Mouse (Mus musculus) gastrocnemius, adult 2 months (tissue): ENCODE results near the gene Eomes. TPM values are rescaled to one million over a fixed set of nuclear protein-coding genes. Genes with fewer than 3 reads are reported as not detected.

Experiments
- DNase-seq: peaks from one replicate; pipeline ENCODE4 v3.0.0; 2022
- H3K27ac ChIP-seq: fragments of 200-600 bp; 2 replicates; pipeline ENCODE4 v1.8.1; 2022; ENCODE audit warnings: mild to moderate bottlenecking
- H3K4me3 ChIP-seq: fragments of 200-600 bp; 2 replicates; pipeline ENCODE4 v1.8.1; 2022; ENCODE audit warnings: mild to moderate bottlenecking, moderate library complexity
- CTCF ChIP-seq: fragments of 200-600 bp; IDR thresholded peaks from 2 replicates; pipeline ENCODE4 v1.8.1; 2022; ENCODE audit warnings: antibody characterized with exemption, mild to moderate bottlenecking, moderate library complexity
- intact Hi-C: fragments of 180-260 bp; cut with DNase I; formaldehyde crosslinking; loops from one replicate; pipeline ENCODE4 v1.15.1; 2025
- total RNA-seq, 2 experiments: library from RNA; stranded (reverse); gene quantifications; 2 replicates each; pipeline ENCODE4 v1.2.3; 2021

Gene Eomes
- total RNA-seq, 2 experiments from 2014 or later, result not detected

DNA sequence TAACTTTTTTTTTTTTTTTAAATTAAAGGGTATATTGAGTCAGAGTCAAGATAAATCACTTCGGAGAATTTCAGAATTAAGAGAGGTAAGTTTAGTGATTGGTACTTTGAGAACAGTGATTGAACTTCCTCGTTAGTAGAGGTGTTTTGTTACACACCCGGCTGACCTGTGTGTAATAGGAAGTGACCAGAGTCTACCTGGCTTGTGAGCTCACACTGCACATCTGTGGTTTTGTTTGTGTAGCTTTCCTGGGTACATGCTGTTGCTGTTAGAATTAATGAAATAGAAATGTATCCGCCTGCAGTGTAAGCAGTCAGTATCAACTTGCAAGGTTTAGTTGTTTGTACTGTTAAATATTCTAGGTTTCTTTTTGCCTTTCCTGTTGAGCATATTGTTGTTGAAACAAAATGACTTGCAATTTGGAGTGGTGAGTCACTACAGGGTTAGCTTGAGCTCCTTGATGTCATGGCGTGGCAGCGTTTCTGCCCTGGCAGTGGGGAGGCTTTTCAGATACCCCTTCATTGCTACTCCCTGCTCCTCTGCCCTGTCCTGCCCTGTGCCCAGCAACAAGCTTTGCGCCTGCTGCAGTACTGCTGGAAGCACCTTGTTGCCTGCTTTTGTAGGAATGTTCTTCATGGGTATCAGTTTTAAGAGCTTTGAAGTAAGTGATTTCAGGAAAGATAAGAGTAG is 54.6 kb downstream of the Eomes start:
- no peak for DNase-seq
- no peak for TF ChIP-seq CTCF
- H3K4me3 ChIP-seq, result no peak overlapping the region
- H3K27ac ChIP-seq, result no peak overlapping the region
- intact Hi-C loops, result loop anchor here (5.0 kb wide), 1 partner anchor 35 kb away; no protein-coding TSS in a partner anchor

Other genes with a start within 250 kb of the Eomes start
- gene Golga4, start 28.1 kb downstream of the Eomes start, total RNA-seq, result 100 to 1,000 TPM; 397 to 426 TPM
- 1 to 10 TPM; 3.0 to 5.7 TPM for gene Itga9, start 128.5 kb downstream of the Eomes start, total RNA-seq